Mouse (Mus musculus) myocyte (in vitro differentiated cells): Measurements from ENCODE around the gene Myo18b. TPM values are rescaled to one million over a fixed set of nuclear protein-coding genes. Genes with fewer than 3 reads are reported as not detected.

ENCODE experiments used
- H3K27me3 ChIP-seq: one replicate; pipeline ENCODE4 v1.6.1; 2011; ENCODE audit not compliant: control insufficient read depth, insufficient read depth, insufficient read length
- H3K36me3 ChIP-seq: one replicate; pipeline ENCODE4 v1.6.1; 2011; ENCODE audit not compliant: control insufficient read depth, insufficient read depth
- H3K4me2 ChIP-seq: one replicate; pipeline ENCODE4 v1.6.1; 2011; ENCODE audit warnings: low read depth, control low read depth
- H3K4me3 ChIP-seq: one replicate; pipeline ENCODE4 v1.5.1; 2011; ENCODE audit warnings: mild to moderate bottlenecking, control low read depth, moderate library complexity
- H3K79me2 ChIP-seq: one replicate; pipeline ENCODE4 v1.6.1; 2011; ENCODE audit not compliant: control insufficient read depth, insufficient read depth
- H3ac ChIP-seq: one replicate; pipeline ENCODE4 v1.6.1; 2011; ENCODE audit not compliant: control insufficient read depth, insufficient read length
- CEBPB ChIP-seq: IDR thresholded peaks from 2 replicates; pipeline ENCODE4 v1.6.1; 2011; ENCODE audit warnings: mild to moderate bottlenecking, moderate library complexity; ENCODE audit not compliant: poor library complexity, insufficient read depth, severe bottlenecking
- E2F4 ChIP-seq: IDR thresholded peaks from one replicate; pipeline ENCODE4 v1.6.1; 2011; ENCODE audit warnings: mild to moderate bottlenecking, control low read depth, moderate library complexity; ENCODE audit not compliant: insufficient read depth
- MAX ChIP-seq: IDR thresholded peaks from one replicate; pipeline ENCODE4 v1.6.1; 2011; ENCODE audit warnings: low read depth, mild to moderate bottlenecking, control low read depth
- MYOD1 ChIP-seq, 3 experiments: IDR thresholded peaks; one replicate each; pipeline ENCODE4 v1.6.1; 2011; ENCODE audit warnings: control low read depth in 2 of 3, low read depth in 2 of 3, mild to moderate bottlenecking in 2 of 3, moderate library complexity in 1 of 3; ENCODE audit not compliant: insufficient read length in 2 of 3, control insufficient read depth in 1 of 3
- MYOG ChIP-seq, 3 experiments: IDR thresholded peaks; one replicate each; pipeline ENCODE4 v1.6.1; 2011; ENCODE audit warnings: control low read depth in 2 of 3, low read depth in 2 of 3, mild to moderate bottlenecking in 2 of 3; ENCODE audit not compliant: insufficient read length in 2 of 3, control insufficient read depth in 1 of 3, insufficient read depth in 1 of 3
- POLR2A ChIP-seq: IDR thresholded peaks from one replicate; pipeline ENCODE4 v1.6.1; 2011; ENCODE audit warnings: low read depth, mild to moderate bottlenecking, control low read depth, moderate library complexity; ENCODE audit not compliant: insufficient read length
- POLR2AphosphoS2 ChIP-seq: IDR thresholded peaks from one replicate; pipeline ENCODE4 v1.6.1; 2011; ENCODE audit warnings: low read depth, control low read depth; ENCODE audit not compliant: insufficient read length
- REST ChIP-seq: IDR thresholded peaks from one replicate; pipeline ENCODE4 v1.6.1; 2011; ENCODE audit warnings: mild to moderate bottlenecking, control low read depth, moderate library complexity; ENCODE audit not compliant: insufficient read depth, insufficient read length
- SRF ChIP-seq: IDR thresholded peaks from one replicate; pipeline ENCODE4 v1.6.1; 2011; ENCODE audit warnings: low read depth; ENCODE audit not compliant: control insufficient read depth, insufficient read length
- TCF12 ChIP-seq: IDR thresholded peaks from one replicate; pipeline ENCODE4 v1.6.1; 2011; ENCODE audit warnings: mild to moderate bottlenecking, control low read depth; ENCODE audit not compliant: poor library complexity, insufficient read depth, severe bottlenecking
- TCF3 ChIP-seq: IDR thresholded peaks from one replicate; pipeline ENCODE4 v1.6.1; 2011; ENCODE audit warnings: low read depth, control low read depth; ENCODE audit not compliant: insufficient read length
- USF1 ChIP-seq: IDR thresholded peaks from one replicate; pipeline ENCODE4 v1.6.1; 2011; ENCODE audit warnings: low read depth, mild to moderate bottlenecking, control low read depth, moderate library complexity
- polyA plus RNA-seq: library from polyadenylated mRNA; unstranded; fragments of >200 nt; fragmentation: generic; extraction: Trizol; gene quantifications from one replicate; pipeline ENCODE4 v1.2.1, GENCODE M21; 2012; ENCODE audit warnings: missing spikeins

Gene Myo18b
- polyA plus RNA-seq, 1 experiment: 1.6 TPM

DNA sequence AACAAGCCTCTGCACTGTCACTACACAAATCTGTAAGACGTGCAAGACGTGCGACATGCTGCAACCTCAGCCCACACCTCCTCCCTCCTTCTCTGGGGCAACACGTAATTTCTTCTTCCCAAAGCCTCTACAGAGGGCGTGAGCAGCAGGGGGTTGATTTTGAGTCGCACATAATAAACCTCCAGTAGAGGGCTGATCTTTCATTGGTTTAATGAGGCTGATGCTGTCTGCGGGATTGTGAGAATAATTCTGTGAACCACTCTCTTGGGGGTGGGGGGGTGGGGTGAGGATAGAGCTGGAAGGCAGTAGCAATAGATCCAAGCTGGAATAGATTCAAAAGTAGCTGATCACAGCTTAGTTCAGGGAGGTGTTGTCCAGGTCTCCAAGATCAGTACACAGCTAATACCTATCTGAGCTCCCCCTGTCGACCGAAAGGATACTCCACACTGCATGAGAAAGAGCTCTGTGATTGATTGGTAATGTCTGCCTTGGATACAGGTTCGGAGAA lies 235.2 kb downstream of the Myo18b start:
- TF ChIP-seq MAX: no peak
- no peak for TF ChIP-seq CEBPB
- no peak for TF ChIP-seq MYOD1 (IDR thresholded peaks at IDR 0.05; ENCODE audit: control insufficient read depth in 1 of 3, insufficient read length in 2 of 3, low read depth in 2 of 3)
- no peak for TF ChIP-seq POLR2A
- TF ChIP-seq TCF12: no peak
- TF ChIP-seq USF1: no peak
- no peak for TF ChIP-seq REST
- TF ChIP-seq E2F4: no peak
- no peak for TF ChIP-seq TCF3
- TF ChIP-seq MYOG (IDR thresholded peaks at IDR 0.05; ENCODE audit: control insufficient read depth in 1 of 3, insufficient read depth in 1 of 3, insufficient read length in 2 of 3, low read depth in 2 of 3): no peak
- no peak for TF ChIP-seq SRF
- no peak for TF ChIP-seq POLR2AphosphoS2
- H3K79me2 ChIP-seq: no peaks in the 10 kb centered on the region
- H3K4me2 ChIP-seq: no peak overlapping the region
- H3K4me3 ChIP-seq: no peak overlapping the region
- H3ac ChIP-seq: no peak overlapping the region
- no peaks in the 10 kb centered on the region for H3K36me3 ChIP-seq
- no peaks in the 10 kb centered on the region for H3K27me3 ChIP-seq

DNA sequence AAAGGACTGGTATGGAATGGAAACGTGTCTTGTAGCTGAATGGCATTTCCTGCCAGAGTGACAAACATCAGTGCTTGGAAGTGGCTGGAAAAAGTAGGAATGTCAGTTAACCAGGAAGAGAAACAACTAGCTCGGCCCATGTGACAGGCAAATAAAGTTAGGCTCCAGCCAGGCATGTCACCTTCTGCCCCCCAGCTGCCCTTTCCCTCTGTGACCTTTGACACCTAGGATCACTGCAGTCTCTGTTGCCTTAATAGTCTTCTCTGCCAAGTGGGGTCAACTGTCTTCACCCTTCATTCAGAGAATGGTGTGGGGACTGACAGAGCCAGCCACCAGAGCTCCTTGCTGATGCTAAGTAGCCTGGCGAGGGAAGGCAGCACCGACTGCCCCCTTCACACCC lies 236.9 kb downstream of the Myo18b start:
- Histone ChIP-seq H3K27me3 (no peaks in the 10 kb centered on the region), H3K4me3 (no peak overlapping the region), H3ac (no peak overlapping the region)

DNA sequence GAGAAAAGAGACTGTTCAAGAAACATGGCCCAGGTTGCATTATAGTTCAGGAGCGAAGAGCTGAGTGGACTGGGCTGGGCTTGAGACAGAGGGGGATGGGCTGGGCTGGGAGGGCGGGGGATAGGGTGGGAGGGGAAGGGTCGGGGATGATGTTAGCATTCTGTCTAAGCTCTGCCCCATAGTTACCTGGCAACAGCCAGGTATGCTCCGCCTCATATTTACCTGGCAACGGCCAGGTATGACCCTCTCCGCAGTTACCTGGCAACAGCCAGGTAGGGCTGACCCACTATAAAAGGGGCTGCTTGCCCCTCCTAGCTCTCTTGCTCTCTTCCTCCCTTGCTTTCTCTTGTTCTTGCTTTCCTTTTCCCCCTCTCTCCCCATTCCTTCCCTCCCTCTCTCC lies 239.4 kb downstream of the Myo18b start:
- no peak overlapping the region for H3ac ChIP-seq
- no peaks in the 10 kb centered on the region for H3K79me2 ChIP-seq
- no peak overlapping the region for H3K4me2 ChIP-seq
- no peak overlapping the region for H3K4me3 ChIP-seq
- no peak for TF ChIP-seq SRF
- no peak for TF ChIP-seq MYOG (IDR thresholded peaks at IDR 0.05; ENCODE audit: control insufficient read depth in 1 of 3, insufficient read depth in 1 of 3, insufficient read length in 2 of 3, low read depth in 2 of 3)
- no peak for TF ChIP-seq CEBPB
- TF ChIP-seq POLR2AphosphoS2: no peak
- no peak for TF ChIP-seq USF1
- no peak for TF ChIP-seq E2F4
- TF ChIP-seq MYOD1 (IDR thresholded peaks at IDR 0.05; ENCODE audit: control insufficient read depth in 1 of 3, insufficient read length in 2 of 3, low read depth in 2 of 3): no peak
- TF ChIP-seq TCF12: no peak
- TF ChIP-seq POLR2A: no peak
- no peak for TF ChIP-seq TCF3
- H3K27me3 ChIP-seq: no peaks in the 10 kb centered on the region
- H3K36me3 ChIP-seq: no peaks in the 10 kb centered on the region

More for the DNA sequence above, 236.9 kb downstream of the Myo18b start:
- TF ChIP-seq TCF3 (no peak), POLR2AphosphoS2 (no peak), MYOG (IDR thresholded peaks at IDR 0.05; ENCODE audit: control insufficient read depth in 1 of 3, insufficient read depth in 1 of 3, insufficient read length in 2 of 3, low read depth in 2 of 3) (no peak), MAX (no peak), USF1 (no peak), SRF (no peak), CEBPB (no peak), TCF12 (no peak), REST (no peak), MYOD1 (IDR thresholded peaks at IDR 0.05; ENCODE audit: control insufficient read depth in 1 of 3, insufficient read length in 2 of 3, low read depth in 2 of 3) (no peak), POLR2A (no peak), E2F4 (no peak)
- no peaks in the 10 kb centered on the region for H3K79me2 ChIP-seq
- H3K4me2 ChIP-seq: no peak overlapping the region
- no peaks in the 10 kb centered on the region for H3K36me3 ChIP-seq

DNA sequence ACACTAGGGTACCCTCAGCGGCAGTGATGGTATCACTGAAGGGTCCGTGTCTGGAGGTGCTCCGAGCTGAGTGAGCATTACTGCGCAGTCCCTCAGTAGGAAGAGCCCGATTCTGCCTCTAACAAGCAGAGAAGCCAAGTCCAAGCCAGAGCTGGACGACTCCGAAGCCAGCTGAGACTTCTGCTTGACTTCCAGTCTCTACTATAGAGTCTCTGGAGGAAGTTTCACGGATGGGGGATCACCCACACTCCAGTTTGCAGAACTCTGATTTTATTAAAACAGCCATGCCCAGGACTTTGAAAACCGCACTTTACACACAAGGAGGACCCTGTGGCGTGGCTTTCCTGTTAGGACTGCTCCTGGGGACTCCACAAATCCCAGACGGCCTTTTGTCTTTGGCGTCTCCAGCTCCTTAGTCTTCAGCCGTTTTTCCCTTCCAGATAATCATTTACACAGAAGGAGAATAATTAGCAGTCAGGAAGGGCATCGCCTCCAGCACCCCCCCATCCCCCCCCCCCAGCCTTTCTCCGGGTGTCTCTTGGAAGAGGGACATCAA lies 240.1 kb downstream of the Myo18b start:
- no peak for TF ChIP-seq E2F4
- Histone ChIP-seq H3ac (no peak overlapping the region), H3K4me2 (no peak overlapping the region), H3K4me3 (no peak overlapping the region), H3K36me3 (no peaks in the 10 kb centered on the region), H3K27me3 (no peaks in the 10 kb centered on the region), H3K79me2 (no peaks in the 10 kb centered on the region)

DNA sequence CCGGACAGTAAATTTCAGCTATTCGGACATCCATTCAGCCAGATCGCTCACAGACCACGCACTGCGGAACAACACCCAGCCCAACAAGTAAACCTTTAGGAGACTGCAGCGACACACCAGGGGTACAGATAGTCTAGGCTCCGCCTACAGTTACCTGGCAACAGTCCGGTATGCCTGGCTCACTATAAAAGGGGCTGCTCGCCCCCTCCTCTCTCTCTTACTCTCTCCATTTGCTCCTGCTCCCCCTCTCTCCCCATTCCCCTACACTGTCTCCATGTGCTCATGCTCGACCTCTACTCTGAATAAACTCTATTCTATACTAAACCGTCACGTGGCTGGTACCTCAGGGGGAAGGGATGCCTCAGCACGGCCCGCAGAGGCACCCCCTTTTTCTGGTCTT lies 240.6 kb downstream of the Myo18b start:
- no peaks in the 10 kb centered on the region for H3K27me3 ChIP-seq
- TF ChIP-seq POLR2AphosphoS2: no peak
- TF ChIP-seq USF1: no peak
- TF ChIP-seq SRF: no peak
- TF ChIP-seq REST: no peak
- no peak for TF ChIP-seq POLR2A
- TF ChIP-seq MAX: no peak
- no peak for TF ChIP-seq TCF3
- no peak for TF ChIP-seq MYOG (IDR thresholded peaks at IDR 0.05; ENCODE audit: control insufficient read depth in 1 of 3, insufficient read depth in 1 of 3, insufficient read length in 2 of 3, low read depth in 2 of 3)
- TF ChIP-seq MYOD1 (IDR thresholded peaks at IDR 0.05; ENCODE audit: control insufficient read depth in 1 of 3, insufficient read length in 2 of 3, low read depth in 2 of 3): no peak
- no peak for TF ChIP-seq TCF12
- no peak for TF ChIP-seq E2F4
- TF ChIP-seq CEBPB: no peak
- no peaks in the 10 kb centered on the region for H3K36me3 ChIP-seq
- no peak overlapping the region for H3K4me3 ChIP-seq
- H3K79me2 ChIP-seq: no peaks in the 10 kb centered on the region
- H3K4me2 ChIP-seq: no peak overlapping the region
- H3ac ChIP-seq: no peak overlapping the region
